In the genomic region with DNA sequence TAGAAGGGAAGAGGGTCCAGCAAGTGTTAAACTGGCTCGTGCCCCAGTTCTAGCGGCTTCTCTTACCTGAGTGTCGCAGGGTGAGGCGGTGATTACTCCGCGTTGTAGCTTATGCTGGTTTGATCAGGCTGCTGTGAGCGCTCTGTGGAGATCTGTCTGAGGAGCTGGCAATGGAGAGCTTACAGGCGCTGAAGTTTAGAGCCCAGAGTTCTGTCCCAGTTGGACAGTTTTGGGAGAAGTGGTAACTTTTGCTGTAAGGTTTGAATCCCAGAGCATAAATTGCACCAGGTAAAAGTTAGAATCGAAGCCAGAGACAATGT, we compare ENCODE assay signal across 8 mouse cellular contexts. TPM values are rescaled to one million over a fixed set of nuclear protein-coding genes. Genes with fewer than 3 reads are reported as not detected.
DNase-seq lines count a peak whose midpoint lies in the region; ATAC-seq and TF ChIP-seq lines count a peak whose summit lies in the region.

No protein-coding gene starts in this region.

- TF ChIP-seq CTCF in ES-Bruce4 (IDR thresholded peaks at IDR 0.05; ENCODE audit: low read depth, low read length): no peak

- no peak for TF ChIP-seq EP300 in ES-Bruce4 (IDR thresholded peaks at IDR 0.05; ENCODE audit: insufficient read depth, low read depth, low read length)

- H3K27me3 ChIP-seq in heart, embryonic 13.5 days (replicated peaks): no peaks in the 10 kb centered on the region
- H3K27me3 ChIP-seq in ES-Bruce4 (ENCODE audit: control insufficient read depth, insufficient read depth, low read length, poor library complexity, severe bottlenecking): no peaks in the 10 kb centered on the region
- H3K27me3 ChIP-seq in forebrain, embryonic 15.5 days: no peaks in the 10 kb centered on the region
- no peaks in the 10 kb centered on the region for H3K27me3 ChIP-seq in liver, embryonic 16.5 days (ENCODE audit: control insufficient read depth, insufficient read depth, low read depth, low read length)

- H3K4me2 ChIP-seq in heart, embryonic 13.5 days: peak overlapping the region; percentile 86
- H3K4me2 ChIP-seq in forebrain, embryonic 15.5 days (replicated peaks): peak overlapping the region; percentile 94
- peak overlapping the region; percentile 79 for H3K4me2 ChIP-seq in liver, embryonic 16.5 days (ENCODE audit: low read depth, low read length)

- peak overlapping the region; percentile 82 for H3K9ac ChIP-seq in heart, embryonic 13.5 days
- peak overlapping the region; percentile 74 for H3K9ac ChIP-seq in ES-Bruce4 (ENCODE audit: low read depth, poor library complexity, severe bottlenecking)
- peak overlapping the region; percentile 77 for H3K9ac ChIP-seq in forebrain, embryonic 15.5 days (replicated peaks)
- peak overlapping the region; percentile 73 for H3K9ac ChIP-seq in liver, embryonic 16.5 days (ENCODE audit: low read depth, low read length)

- intact Hi-C loops in heart, postnatal 36 days (cut with DNase I): loop anchor here (1.0 kb wide), 1 partner anchor 43 kb away; a partner anchor contains a TSS

- H3K4me1 ChIP-seq in heart, embryonic 13.5 days: peaks cover 45% of the 10 kb centered on the region
- no peaks in the 10 kb centered on the region for H3K4me1 ChIP-seq in ES-Bruce4 (ENCODE audit: control insufficient read depth, insufficient read depth, low read length)
- peaks cover 37% of the 10 kb centered on the region for H3K4me1 ChIP-seq in forebrain, embryonic 15.5 days
- H3K4me1 ChIP-seq in liver, embryonic 16.5 days (ENCODE audit: control insufficient read depth, low read depth, low read length): peaks cover 24% of the 10 kb centered on the region

- 17% methylated on average over 9 of the region's 9 CpGs for WGBS in heart, embryonic 13.5 days
- WGBS in forebrain, embryonic 15.5 days: 22% methylated on average over 9 of the region's 9 CpGs
- 12% methylated on average over 9 of the region's 9 CpGs for WGBS in liver, embryonic 16.5 days (ENCODE audit: insufficient replicate concordance)

- H3K27ac ChIP-seq in heart, embryonic 13.5 days (replicated peaks): peak overlapping the region; percentile 90
- H3K27ac ChIP-seq in ES-Bruce4 (ENCODE audit: insufficient read depth, low read length): no peak overlapping the region; the same call in 1 of the 2 replicates
- H3K27ac ChIP-seq in forebrain, embryonic 15.5 days (replicated peaks): peak overlapping the region; percentile 83
- peak overlapping the region; percentile 81 for H3K27ac ChIP-seq in liver, embryonic 16.5 days (ENCODE audit: low read length)

- H3K36me3 ChIP-seq in heart, embryonic 13.5 days: no peaks in the 10 kb centered on the region
- H3K36me3 ChIP-seq in ES-Bruce4 (ENCODE audit: control insufficient read depth, insufficient read depth, low read length, poor library complexity, severe bottlenecking): no peaks in the 10 kb centered on the region
- H3K36me3 ChIP-seq in forebrain, embryonic 15.5 days: no peaks in the 10 kb centered on the region
- no peaks in the 10 kb centered on the region for H3K36me3 ChIP-seq in liver, embryonic 16.5 days (ENCODE audit: control insufficient read depth, insufficient read depth)

- peak overlapping the region; percentile 83 for H3K4me3 ChIP-seq in heart, embryonic 13.5 days
- peak overlapping the region; percentile 94 for H3K4me3 ChIP-seq in ES-Bruce4 (ENCODE audit: low read depth, low read length)
- peak overlapping the region; percentile 60 for H3K4me3 ChIP-seq in forebrain, embryonic 15.5 days
- peak overlapping the region; percentile 81 for H3K4me3 ChIP-seq in liver, embryonic 16.5 days (ENCODE audit: low read depth, low read length)

- H3K9me3 ChIP-seq in heart, embryonic 13.5 days: no peaks in the 10 kb centered on the region
- H3K9me3 ChIP-seq in ES-Bruce4 (replicated peaks; ENCODE audit: control insufficient read depth, insufficient read depth, low read length, poor library complexity, severe bottlenecking): no peaks in the 10 kb centered on the region
- H3K9me3 ChIP-seq in forebrain, embryonic 15.5 days: no peaks in the 10 kb centered on the region
- no peaks in the 10 kb centered on the region for H3K9me3 ChIP-seq in liver, embryonic 16.5 days (replicated peaks; ENCODE audit: control insufficient read depth, low read length)

- no peak for DNase-seq in heart, postnatal 36 days
- DNase-seq in thymus, postnatal 14 days: no peak
- no peak for DNase-seq in kidney, postnatal 14 days

- TF ChIP-seq POLR2A in ES-Bruce4 (IDR thresholded peaks at IDR 0.05; ENCODE audit: insufficient read depth, low read length): no peak

- ATAC-seq in heart, embryonic 13.5 days (ENCODE audit: extremely low read depth, insufficient number of reproducible peaks, low FRiP score, low TSS enrichment): peak; percentile 18; the same call in 1 of the 2 replicates
- ATAC-seq in forebrain, embryonic 15.5 days (replicated peaks): no peak
- ATAC-seq in liver, embryonic 16.5 days (ENCODE audit: low read depth): no peak
- ATAC-seq in megakaryocyte progenitor cell, adult 5-6 weeks (replicated peaks; ENCODE audit: poor library complexity): no peak

RNA-seq across cellular contexts. Expression of a gene that starts 5.9 kb away (rescaled TPM):
- polyA plus RNA-seq in heart, embryonic 13.5 days (2015; fragmentation: Nextera tagmentation; extraction: Ambion mirVana): 11.1 and 12.8 TPM in 2 replicates
- total RNA-seq in heart, postnatal 36 days (2021): 1 to 10 TPM; 3.2 to 4.4 TPM
- polyA plus RNA-seq in ES-Bruce4 (2011; ENCODE audit: insufficient read depth, insufficient read length, low read depth, missing spikeins): 9.3 and 10.9 TPM in 2 replicates
- polyA plus RNA-seq in forebrain, embryonic 15.5 days (2015; fragmentation: Nextera tagmentation; extraction: Ambion mirVana): 14.2 and 15.7 TPM in 2 replicates
- 4.0 and 4.1 TPM in 2 replicates for polyA plus RNA-seq in liver, embryonic 16.5 days (2015; fragmentation: Nextera tagmentation; extraction: Ambion mirVana)
- 5.1 and 6.5 TPM in 2 replicates for total RNA-seq in megakaryocyte progenitor cell, adult 5-6 weeks (2015)
- 11.8 and 14.0 TPM in 2 replicates for total RNA-seq in megakaryocyte progenitor cell, adult 5-6 weeks (2017)

RNA-seq across cellular contexts. Expression of a gene that starts 20.9 kb away (rescaled TPM):
- polyA plus RNA-seq in heart, embryonic 13.5 days (2015; fragmentation: Nextera tagmentation; extraction: Ambion mirVana): 5.9 and 6.2 TPM in 2 replicates
- total RNA-seq in heart, postnatal 36 days (2021): 1 to 10 TPM; 1.4 to 2.6 TPM
- polyA plus RNA-seq in ES-Bruce4 (2011; ENCODE audit: insufficient read depth, insufficient read length, low read depth, missing spikeins): 18.1 and 18.6 TPM in 2 replicates
- 0.52 and 0.79 TPM in 2 replicates for polyA plus RNA-seq in forebrain, embryonic 15.5 days (2015; fragmentation: Nextera tagmentation; extraction: Ambion mirVana)
- 2.9 and 3.8 TPM in 2 replicates for polyA plus RNA-seq in liver, embryonic 16.5 days (2015; fragmentation: Nextera tagmentation; extraction: Ambion mirVana)
- total RNA-seq in megakaryocyte progenitor cell, adult 5-6 weeks (2015): 0.10 and 0.89 TPM in 2 replicates
- 0.10 and 0.46 TPM in 2 replicates for total RNA-seq in megakaryocyte progenitor cell, adult 5-6 weeks (2017)

RNA-seq across cellular contexts. Expression of a gene that starts 27.7 kb away (rescaled TPM):
- 1.3 and 1.4 TPM in 2 replicates for polyA plus RNA-seq in heart, embryonic 13.5 days (2015; fragmentation: Nextera tagmentation; extraction: Ambion mirVana)
- total RNA-seq in heart, postnatal 36 days (2021): 1 to 10 TPM; 1.2 to 1.9 TPM
- polyA plus RNA-seq in ES-Bruce4 (2011; ENCODE audit: insufficient read depth, insufficient read length, low read depth, missing spikeins): not detected in 2 replicates
- polyA plus RNA-seq in forebrain, embryonic 15.5 days (2015; fragmentation: Nextera tagmentation; extraction: Ambion mirVana): 1.3 TPM in 2 replicates
- polyA plus RNA-seq in liver, embryonic 16.5 days (2015; fragmentation: Nextera tagmentation; extraction: Ambion mirVana): 8.3 and 9.4 TPM in 2 replicates
- total RNA-seq in megakaryocyte progenitor cell, adult 5-6 weeks (2015): 40.9 and 44.1 TPM in 2 replicates
- total RNA-seq in megakaryocyte progenitor cell, adult 5-6 weeks (2017): 75.9 and 85.8 TPM in 2 replicates

RNA-seq across cellular contexts. Expression of a gene that starts 33.7 kb away (rescaled TPM):
- 2.3 and 2.5 TPM in 2 replicates for polyA plus RNA-seq in heart, embryonic 13.5 days (2015; fragmentation: Nextera tagmentation; extraction: Ambion mirVana)
- 10 to 100 TPM; 10.2 to 13.0 TPM for total RNA-seq in heart, postnatal 36 days (2021)
- 6.4 and 6.7 TPM in 2 replicates for polyA plus RNA-seq in ES-Bruce4 (2011; ENCODE audit: insufficient read depth, insufficient read length, low read depth, missing spikeins)
- polyA plus RNA-seq in forebrain, embryonic 15.5 days (2015; fragmentation: Nextera tagmentation; extraction: Ambion mirVana): 0.41 and 0.62 TPM in 2 replicates
- polyA plus RNA-seq in liver, embryonic 16.5 days (2015; fragmentation: Nextera tagmentation; extraction: Ambion mirVana): 0.41 and 1.2 TPM in 2 replicates
- total RNA-seq in megakaryocyte progenitor cell, adult 5-6 weeks (2015): 5.7 and 8.8 TPM in 2 replicates
- 1.9 and 9.7 TPM in 2 replicates for total RNA-seq in megakaryocyte progenitor cell, adult 5-6 weeks (2017)

RNA-seq across cellular contexts. Expression of a gene that starts 43.7 kb away (rescaled TPM):
- polyA plus RNA-seq in heart, embryonic 13.5 days (2015; fragmentation: Nextera tagmentation; extraction: Ambion mirVana): 4.9 and 5.7 TPM in 2 replicates
- total RNA-seq in heart, postnatal 36 days (2021): 10 to 100 TPM in 1 of 2 experiments, 1 to 10 TPM in 1; 9.6 to 10.9 TPM
- polyA plus RNA-seq in ES-Bruce4 (2011; ENCODE audit: insufficient read depth, insufficient read length, low read depth, missing spikeins): 66.4 and 70.6 TPM in 2 replicates
- 11.2 and 11.5 TPM in 2 replicates for polyA plus RNA-seq in forebrain, embryonic 15.5 days (2015; fragmentation: Nextera tagmentation; extraction: Ambion mirVana)
- polyA plus RNA-seq in liver, embryonic 16.5 days (2015; fragmentation: Nextera tagmentation; extraction: Ambion mirVana): 2.6 and 3.1 TPM in 2 replicates
- total RNA-seq in megakaryocyte progenitor cell, adult 5-6 weeks (2015): 11.3 and 15.1 TPM in 2 replicates
- 20.7 and 33.6 TPM in 2 replicates for total RNA-seq in megakaryocyte progenitor cell, adult 5-6 weeks (2017)
